Mouse (Mus musculus) stomach, postnatal 0 days (tissue): Measurements from ENCODE around the gene Kif5c. TPM values are rescaled to one million over a fixed set of nuclear protein-coding genes. Genes with fewer than 3 reads are reported as not detected.

Source experiments
- ATAC-seq: fragments of 200-750 bp; cut with Nextera tagmentation; 2 replicates; pipeline ENCODE4 v1.8.0; 2017; ENCODE audit not compliant: low FRiP score, low TSS enrichment
- DNase-seq: peaks from one replicate; pipeline ENCODE4 v3.0.0-alpha.2; 2016; ENCODE audit warnings: low spot score
- H3K27ac ChIP-seq: fragments of 300-500 bp; sonication (generic); replicated peaks from 2 replicates; pipeline ENCODE4 v1.5.1; 2014; ENCODE audit warnings: mild to moderate bottlenecking, control low read depth
- H3K27me3 ChIP-seq: fragments of 300-500 bp; sonication (generic); 2 replicates; pipeline ENCODE4 v1.6.1; 2014; ENCODE audit warnings: low read length; ENCODE audit not compliant: control insufficient read depth, insufficient read depth
- H3K36me3 ChIP-seq: fragments of 300-500 bp; sonication (generic); 2 replicates; pipeline ENCODE4 v1.6.1; 2014; ENCODE audit warnings: low read length, mixed read lengths; ENCODE audit not compliant: control insufficient read depth, insufficient read depth
- H3K4me1 ChIP-seq: fragments of 300-500 bp; sonication (generic); replicated peaks from 2 replicates; pipeline ENCODE4 v1.6.1; 2014; ENCODE audit warnings: antibody characterized with exemption; ENCODE audit not compliant: control insufficient read depth, insufficient read depth
- H3K4me2 ChIP-seq: fragments of 300-500 bp; sonication (generic); replicated peaks from 2 replicates; pipeline ENCODE4 v1.6.1; 2014; ENCODE audit warnings: low read depth, mild to moderate bottlenecking, control low read depth, moderate library complexity
- H3K4me3 ChIP-seq: fragments of 300-500 bp; sonication (generic); 2 replicates; pipeline ENCODE4 v1.5.1; 2014; ENCODE audit warnings: low read depth, low read length, control low read depth
- H3K9ac ChIP-seq: fragments of 300-500 bp; sonication (generic); 2 replicates; pipeline ENCODE4 v1.6.1; 2014; ENCODE audit warnings: mild to moderate bottlenecking, low read length, control low read depth, mixed read lengths
- H3K9me3 ChIP-seq: fragments of 300-500 bp; sonication (generic); 2 replicates; pipeline ENCODE4 v1.6.1; 2016; ENCODE audit warnings: low read length; ENCODE audit not compliant: control insufficient read depth
- CTCF ChIP-seq: IDR thresholded peaks from 2 replicates; pipeline ENCODE4 v1.5.1; 2016; ENCODE audit warnings: antibody characterized with exemption, low read depth, mild to moderate bottlenecking, moderate library complexity
- EP300 ChIP-seq: optimal IDR thresholded peaks from 2 replicates; pipeline ENCODE3; 2016; ENCODE audit warnings: antibody characterized with exemption
- WGBS: fragments of 180-500 bp; shearing (Covaris S2); extraction: QIAGEN DNeasy Blood & Tissue Kit; methylation state at CpG from one replicate; pipeline ENCODE4 v1.1.7; 2014; 5-methylcytosine and 5-hydroxymethylcytosine counted together
- polyA plus RNA-seq: library from polyadenylated mRNA; unstranded; fragments of >200 nt; fragmentation: Nextera tagmentation; extraction: Ambion mirVana; gene quantifications from 2 replicates; pipeline ENCODE4 v1.2.1, GENCODE M21; 2015

Gene Kif5c
- 2.8 TPM in 2 replicates for polyA plus RNA-seq

DNA sequence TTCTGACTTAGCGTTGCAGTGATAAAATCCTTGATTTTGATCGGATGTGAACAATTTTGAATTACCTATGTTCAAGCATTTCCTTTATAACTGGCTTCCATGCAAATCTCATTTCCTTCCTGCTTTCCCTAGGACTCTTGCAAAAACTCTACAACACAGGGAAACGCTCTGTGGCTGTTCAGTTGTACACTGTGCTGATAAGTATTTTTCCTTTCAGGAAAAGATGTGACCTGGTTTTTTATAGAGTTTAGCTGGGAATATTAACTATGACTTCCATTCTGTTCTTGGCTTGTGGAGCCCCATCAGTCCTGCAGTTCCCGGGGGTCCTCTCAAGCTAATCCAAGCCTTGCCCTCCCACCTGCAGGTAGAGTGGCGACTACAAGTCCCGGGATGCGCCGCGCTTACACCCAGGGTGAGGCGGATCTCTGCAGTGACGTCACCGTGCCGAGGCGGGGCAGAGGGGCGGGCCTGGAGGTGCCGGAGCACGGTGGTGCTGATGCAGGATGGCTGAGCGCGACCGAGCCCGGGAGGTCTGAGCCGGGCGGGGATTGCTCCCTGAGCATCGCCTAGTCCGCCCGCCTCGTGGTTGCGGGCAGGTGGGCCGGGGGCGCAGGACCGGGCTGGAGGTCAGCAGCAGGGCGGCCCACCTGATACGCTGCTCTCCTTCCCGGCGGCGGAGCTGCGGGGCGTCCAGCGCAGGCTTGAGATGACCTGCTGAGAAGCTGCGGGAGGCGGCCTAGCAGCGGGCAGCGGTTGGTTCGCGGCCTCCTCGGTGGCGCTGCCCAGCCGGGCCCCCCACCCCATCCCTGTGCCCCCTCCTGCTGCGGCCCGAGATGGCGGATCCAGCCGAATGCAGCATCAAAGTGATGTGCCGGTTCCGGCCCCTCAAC lies at the start of gene Kif5c:
Gene Kif5c, plus strand, starts transcription at position 470 of the 890 bp plus-strand sequence.
- ATAC-seq (peak; percentile 96), DNase-seq (peak; percentile 89)
- Histone ChIP-seq H3K36me3 (no peaks in the 10 kb centered on the region), H3K4me1 (0 out of 2 replicates have a peak, but pooled peaks cover 2% of the 10 kb centered on the region), H3K4me2 (peak within 1 kb of the TSS; percentile 91), H3K27ac (no peak within 1 kb of the TSS), H3K9me3 (no peaks in the 10 kb centered on the region), H3K4me3 (peak within 1 kb of the TSS; percentile 58), H3K27me3 (peaks cover 4% of the 10 kb centered on the region; the same call in 1 of the 2 replicates), H3K9ac (peak within 1 kb of the TSS; percentile 27; the same call in 1 of the 2 replicates)
- 6% methylated on average over 35 of the region's 54 CpGs for WGBS
- TF ChIP-seq EP300: no peak
- no peak for TF ChIP-seq CTCF

DNA sequence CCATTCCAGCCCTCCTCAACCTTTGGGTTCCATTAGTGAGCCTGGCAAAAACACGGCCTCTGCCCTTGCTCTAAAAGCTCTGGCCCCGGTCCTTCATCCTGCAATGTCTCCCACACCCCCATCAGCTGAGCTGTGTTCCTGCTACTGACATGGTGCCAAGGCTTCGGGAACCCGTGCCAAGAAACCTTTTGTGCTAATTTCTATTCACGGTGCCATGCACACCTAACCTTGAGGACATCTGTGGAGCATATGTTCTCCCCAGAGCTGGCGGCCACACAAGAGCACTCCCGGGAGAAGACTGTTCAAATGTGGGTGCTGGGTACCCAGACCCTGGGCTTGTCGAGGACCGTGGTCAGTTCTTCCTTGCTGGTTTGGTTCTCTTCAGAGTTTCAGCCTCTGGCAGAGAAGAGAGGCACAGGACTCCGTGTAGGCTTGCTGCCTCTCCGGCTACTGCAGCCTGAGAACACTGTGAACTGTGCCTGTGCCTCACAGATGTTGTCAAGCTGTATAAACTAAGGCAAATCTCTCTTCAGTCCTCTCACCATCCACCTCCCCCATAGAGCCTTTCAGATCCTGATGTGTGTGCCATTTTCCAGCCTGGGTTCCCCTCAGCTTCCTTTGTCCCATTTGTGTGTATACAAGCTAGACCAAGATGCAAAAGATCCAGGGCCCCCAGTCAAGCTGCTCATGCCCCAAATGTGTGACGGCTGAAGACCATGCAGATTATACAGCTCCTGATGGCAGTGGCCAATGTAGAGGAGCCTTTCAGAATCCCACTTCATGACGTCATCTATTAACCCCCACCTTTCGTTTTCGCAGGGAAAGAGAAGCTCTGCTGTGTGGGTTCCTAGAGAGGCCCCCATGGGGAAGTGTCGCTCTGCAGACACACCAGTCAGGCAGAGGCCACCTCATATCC lies 49.0 kb upstream of the Kif5c start:
- TF ChIP-seq EP300: no peak
- no peak for TF ChIP-seq CTCF
- Histone ChIP-seq H3K27ac (no peak overlapping the region), H3K36me3 (no peaks in the 10 kb centered on the region), H3K9me3 (no peaks in the 10 kb centered on the region), H3K4me1 (no peaks in the 10 kb centered on the region), H3K9ac (no peak overlapping the region), H3K27me3 (no peaks in the 10 kb centered on the region), H3K4me2 (no peak overlapping the region), H3K4me3 (no peak overlapping the region)
- peak; percentile 38; the same call in 1 of the 2 replicates for ATAC-seq
- WGBS: 49% methylated on average over 16 of the region's 16 CpGs
- DNase-seq: no peak

DNA sequence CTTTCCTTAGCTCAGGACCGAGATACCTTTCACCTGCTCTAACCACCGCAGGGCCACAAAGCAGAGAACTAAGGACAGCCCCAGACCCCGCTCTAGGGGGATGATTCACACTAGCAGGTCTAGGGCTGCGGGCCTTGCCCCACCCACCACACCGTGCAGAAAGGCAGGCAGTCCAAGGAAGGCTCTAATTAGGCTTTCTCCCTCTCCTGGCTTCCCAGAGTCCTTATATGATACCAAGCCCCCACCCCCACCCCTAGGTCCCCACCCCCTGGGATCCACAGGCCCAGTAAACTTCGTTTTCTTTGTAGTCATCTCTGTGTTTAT lies 48.4 kb upstream of the Kif5c start:
- Histone ChIP-seq H3K4me1 (no peaks in the 10 kb centered on the region), H3K9me3 (no peaks in the 10 kb centered on the region), H3K4me2 (no peak overlapping the region), H3K36me3 (no peaks in the 10 kb centered on the region), H3K27me3 (no peaks in the 10 kb centered on the region), H3K4me3 (no peak overlapping the region), H3K9ac (no peak overlapping the region), H3K27ac (no peak overlapping the region)
- no peak for DNase-seq
- 45% methylated on average over 6 of the region's 6 CpGs for WGBS
- no peak for ATAC-seq
- TF ChIP-seq CTCF (no peak), EP300 (no peak)

DNA sequence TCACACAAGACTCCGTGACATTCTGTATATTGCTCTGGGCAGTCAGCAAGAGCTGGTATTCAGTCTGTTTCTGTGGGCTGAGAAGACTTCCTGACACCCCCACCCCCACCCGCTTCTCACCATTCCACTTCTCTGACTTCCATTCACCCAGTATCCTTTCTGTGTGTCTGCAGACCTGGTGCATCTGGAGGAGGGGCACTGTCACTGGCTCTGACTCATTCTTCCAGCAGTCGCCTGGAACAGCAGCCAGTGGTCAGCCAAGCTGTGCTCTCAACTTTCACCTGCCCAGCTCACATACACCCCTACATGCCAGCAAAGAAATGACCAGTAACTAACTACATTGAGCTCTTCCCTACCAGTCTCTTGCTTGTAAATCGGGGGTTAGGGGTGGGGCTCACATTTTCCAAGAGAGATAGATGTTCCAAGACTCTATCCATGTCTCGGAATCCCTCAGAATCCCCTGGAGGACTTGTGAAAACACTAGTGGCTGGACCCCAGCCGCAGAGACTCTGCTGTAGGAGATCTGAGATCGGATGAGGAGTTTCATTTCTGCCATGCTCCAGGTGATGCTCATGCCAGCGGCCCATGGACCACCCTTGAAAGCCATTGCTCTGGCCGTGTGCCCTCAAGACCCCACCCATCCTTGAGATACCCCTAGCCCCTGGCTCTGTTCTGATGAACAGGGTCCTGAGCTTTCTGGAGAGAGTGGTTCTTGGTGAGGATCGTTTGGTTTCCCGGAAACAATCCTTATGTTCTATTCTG lies 47.8 kb upstream of the Kif5c start:
- H3K4me1 ChIP-seq: no peaks in the 10 kb centered on the region
- no peak overlapping the region for H3K4me2 ChIP-seq
- ATAC-seq (no peak), DNase-seq (no peak)
- TF ChIP-seq EP300: no peak
- TF ChIP-seq CTCF: no peak
- H3K9me3 ChIP-seq: no peaks in the 10 kb centered on the region
- no peak overlapping the region for H3K4me3 ChIP-seq
- WGBS: 73% methylated on average over 11 of the region's 11 CpGs
- H3K27ac ChIP-seq: no peak overlapping the region
- no peaks in the 10 kb centered on the region for H3K27me3 ChIP-seq
- no peaks in the 10 kb centered on the region for H3K36me3 ChIP-seq
- H3K9ac ChIP-seq: no peak overlapping the region

DNA sequence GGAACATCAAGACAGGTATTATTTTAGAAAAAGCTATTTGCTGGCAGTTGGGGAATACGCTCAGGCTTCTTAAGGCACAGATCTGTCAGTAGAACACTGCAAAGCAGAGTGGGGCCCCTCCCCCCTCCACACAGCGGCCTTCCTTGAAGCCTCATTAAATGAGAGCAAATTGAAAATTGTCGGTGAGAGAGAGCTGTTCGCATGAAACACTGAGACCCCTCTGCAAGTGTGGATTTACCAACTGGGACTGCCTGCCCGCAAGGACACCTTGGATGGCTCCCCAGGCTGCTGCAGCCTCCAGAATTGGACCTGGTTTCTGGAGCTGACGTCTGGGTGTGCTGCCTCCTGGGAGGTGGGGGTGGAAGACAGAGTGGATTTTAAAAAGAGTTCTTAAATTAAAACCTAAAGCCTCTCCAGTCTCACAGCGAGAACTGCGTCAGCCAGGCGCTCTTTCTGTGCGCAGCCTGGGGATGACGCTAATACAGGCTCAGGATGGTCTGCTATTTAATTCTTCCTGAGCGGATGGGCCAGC lies 46.9 kb upstream of the Kif5c start:
- H3K27me3 ChIP-seq: no peaks in the 10 kb centered on the region
- WGBS: 60% methylated on average over 12 of the region's 12 CpGs
- TF ChIP-seq CTCF (no peak), EP300 (no peak)
- H3K9me3 ChIP-seq: no peaks in the 10 kb centered on the region
- no peak overlapping the region for H3K9ac ChIP-seq
- no peaks in the 10 kb centered on the region for H3K36me3 ChIP-seq
- H3K4me1 ChIP-seq: no peaks in the 10 kb centered on the region
- no peak overlapping the region for H3K4me2 ChIP-seq
- DNase-seq: no peak
- H3K4me3 ChIP-seq: no peak overlapping the region
- ATAC-seq: no peak
- H3K27ac ChIP-seq: no peak overlapping the region
